Mouse (Mus musculus) heart, postnatal 0 days (tissue): ENCODE measurements around the gene Pgm5. TPM values are rescaled to one million over a fixed set of nuclear protein-coding genes. Genes with fewer than 3 reads are reported as not detected.

Source experiments
- ATAC-seq: fragments of 200-750 bp; cut with Nextera tagmentation; 2 replicates; pipeline ENCODE4 v1.8.0; 2017; ENCODE audit warnings: low read depth, moderate number of reproducible peaks, moderate library complexity; ENCODE audit not compliant: insufficient read depth
- DNase-seq: peaks from one replicate; pipeline ENCODE4 v3.0.0-alpha.2; 2016; ENCODE audit warnings: low spot score
- H3K27ac ChIP-seq: fragments of 300-500 bp; sonication (generic); 2 replicates; pipeline ENCODE4 v1.5.1; 2014; ENCODE audit warnings: low read depth, mild to moderate bottlenecking
- H3K27me3 ChIP-seq: fragments of 300-500 bp; sonication (generic); 2 replicates; pipeline ENCODE4 v1.6.1; 2014; ENCODE audit warnings: low read length, mixed read lengths; ENCODE audit not compliant: control insufficient read depth, insufficient read depth
- H3K36me3 ChIP-seq: fragments of 300-500 bp; sonication (generic); replicated peaks from 2 replicates; pipeline ENCODE4 v1.6.1; 2014; ENCODE audit warnings: low read length, mixed read lengths; ENCODE audit not compliant: control insufficient read depth, insufficient read depth
- H3K4me1 ChIP-seq: fragments of 300-500 bp; sonication (generic); 2 replicates; pipeline ENCODE4 v1.6.1; 2014; ENCODE audit warnings: antibody characterized with exemption; ENCODE audit not compliant: control insufficient read depth, insufficient read depth
- H3K4me2 ChIP-seq: fragments of 300-500 bp; sonication (generic); 2 replicates; pipeline ENCODE4 v1.6.1; 2014; ENCODE audit warnings: low read depth, mild to moderate bottlenecking, low read length, moderate library complexity
- H3K4me3 ChIP-seq: fragments of 300-500 bp; sonication (generic); 2 replicates; pipeline ENCODE4 v1.5.1; 2014; ENCODE audit warnings: low read depth, low read length
- H3K9ac ChIP-seq: fragments of 300-500 bp; sonication (generic); replicated peaks from 2 replicates; pipeline ENCODE4 v1.6.1; 2014; ENCODE audit warnings: low read depth, low read length, mixed read lengths
- H3K9me3 ChIP-seq: fragments of 300-500 bp; sonication (generic); replicated peaks from 2 replicates; pipeline ENCODE4 v1.6.1; 2016; ENCODE audit warnings: low read length; ENCODE audit not compliant: control insufficient read depth
- CTCF ChIP-seq: IDR thresholded peaks from 2 replicates; pipeline ENCODE4 v1.5.1; 2016; ENCODE audit warnings: antibody characterized with exemption, control low read depth, low read depth
- EP300 ChIP-seq: IDR thresholded peaks from 2 replicates; pipeline ENCODE4 v1.6.1; 2016; ENCODE audit warnings: antibody characterized with exemption, low read depth
- WGBS: fragments of 180-500 bp; shearing (Covaris S2); extraction: QIAGEN DNeasy Blood & Tissue Kit; methylation state at CpG from one replicate; pipeline ENCODE4 v1.1.7; 2014; 5-methylcytosine and 5-hydroxymethylcytosine counted together
- polyA plus RNA-seq: library from polyadenylated mRNA; unstranded; fragments of >200 nt; fragmentation: Nextera tagmentation; extraction: Ambion mirVana; gene quantifications from 2 replicates; pipeline ENCODE4 v1.2.1, GENCODE M21; 2015
- total RNA-seq: library from RNA; depleted of rRNA; stranded (reverse); fragments of >200 nt; gene quantifications from 2 replicates; pipeline ENCODE4 v1.2.3, GENCODE M21; 2014; ENCODE audit warnings: low replicate concordance

Gene Pgm5
- total and polyA plus RNA-seq, 2 experiments from 2014 or later = 4.9 to 163 TPM

GRCm38 (mm10) chr19:24677242-24677984 lies 184.2 kb downstream of the Pgm5 start:
- Histone ChIP-seq H3K27ac (no peak overlapping the region), H3K4me1 (peaks cover 19% of the 10 kb centered on the region; the same call in 1 of the 2 replicates), H3K27me3 (no peaks in the 10 kb centered on the region), H3K9me3 (no peaks in the 10 kb centered on the region), H3K36me3 (no peaks in the 10 kb centered on the region), H3K4me3 (no peak overlapping the region), H3K9ac (no peak overlapping the region), H3K4me2 (no peak overlapping the region)
- DNase-seq (no peak), ATAC-seq (no peak)
- TF ChIP-seq CTCF (no peak), EP300 (no peak)
- WGBS = 73% methylated on average over 8 of the region's 8 CpGs

- Histone ChIP-seq H3K4me3 (no peak overlapping the region), H3K4me1 (peaks cover 23% of the 10 kb centered on the region), H3K9me3 (no peaks in the 10 kb centered on the region), H3K36me3 (no peaks in the 10 kb centered on the region), H3K27me3 (no peaks in the 10 kb centered on the region), H3K4me2 (no peak overlapping the region), H3K27ac (peak overlapping the region; percentile 67), H3K9ac (no peak overlapping the region)
- WGBS = 43% methylated on average over 7 of the region's 7 CpGs
- peak; percentile 73 for ATAC-seq
- peak; percentile 61 for DNase-seq
- TF ChIP-seq EP300 = no peak
- TF ChIP-seq CTCF = no peak
Measured at GRCm38 (mm10) chr19:24676429-24676828, 185.2 kb downstream of the Pgm5 start.

- Histone ChIP-seq H3K4me1 (peaks cover 22% of the 10 kb centered on the region), H3K27ac (peak within 1 kb of the TSS; percentile 27), H3K36me3 (no peaks in the 10 kb centered on the region), H3K4me2 (peak within 1 kb of the TSS; percentile 38), H3K9ac (no peak within 1 kb of the TSS), H3K27me3 (no peaks in the 10 kb centered on the region), H3K9me3 (no peaks in the 10 kb centered on the region), H3K4me3 (no peak within 1 kb of the TSS)
- 63% methylated on average over 4 of the region's 4 CpGs for WGBS
- TF ChIP-seq CTCF (no peak), EP300 (no peak)
- no peak for DNase-seq
- ATAC-seq = no peak; the same call in 1 of the 2 replicates
Measured at GRCm38 (mm10) chr19:24673762-24674161, 187.9 kb downstream of the Pgm5 start, which contains the start of gene Tmem252. Gene Tmem252, plus strand, starts transcription at chr19:24674008.

GRCm38 (mm10) chr19:24673331-24673730 lies 188.3 kb downstream of the Pgm5 start:
- no peaks in the 10 kb centered on the region for H3K36me3 ChIP-seq
- peaks cover 17% of the 10 kb centered on the region for H3K4me1 ChIP-seq
- DNase-seq (no peak), ATAC-seq (no peak)
- WGBS = 67% methylated on average over 10 of the region's 10 CpGs
- peak overlapping the region; percentile 27 for H3K27ac ChIP-seq
- TF ChIP-seq EP300 (no peak), CTCF (no peak)
- H3K9ac ChIP-seq = no peak overlapping the region
- H3K4me3 ChIP-seq = no peak overlapping the region
- no peaks in the 10 kb centered on the region for H3K9me3 ChIP-seq
- H3K27me3 ChIP-seq = no peaks in the 10 kb centered on the region
- peak overlapping the region; percentile 38 for H3K4me2 ChIP-seq

GRCm38 (mm10) chr19:24672366-24672960 lies 189.2 kb downstream of the Pgm5 start:
- H3K27ac ChIP-seq = peak overlapping the region; percentile 27; the same call in 1 of the 2 replicates
- no peak overlapping the region for H3K4me2 ChIP-seq
- no peak overlapping the region for H3K4me3 ChIP-seq
- DNase-seq (no peak), ATAC-seq (no peak)
- H3K9ac ChIP-seq = no peak overlapping the region
- no peaks in the 10 kb centered on the region for H3K27me3 ChIP-seq
- no peaks in the 10 kb centered on the region for H3K9me3 ChIP-seq
- TF ChIP-seq CTCF (no peak), EP300 (no peak)
- no peaks in the 10 kb centered on the region for H3K36me3 ChIP-seq
- peaks cover 16% of the 10 kb centered on the region for H3K4me1 ChIP-seq
- WGBS = 61% methylated on average over 10 of the region's 10 CpGs
